Mouse (Mus musculus) left cerebral cortex, adult 9 months (tissue): ENCODE results near the gene Nudt4.

Experiments
- DNase-seq, 2 experiments: peaks; one replicate each; pipeline ENCODE4 v3.0.0; 2022; ENCODE audit warnings: low spot score in 2 of 2

Nudt4 gene

DNA sequence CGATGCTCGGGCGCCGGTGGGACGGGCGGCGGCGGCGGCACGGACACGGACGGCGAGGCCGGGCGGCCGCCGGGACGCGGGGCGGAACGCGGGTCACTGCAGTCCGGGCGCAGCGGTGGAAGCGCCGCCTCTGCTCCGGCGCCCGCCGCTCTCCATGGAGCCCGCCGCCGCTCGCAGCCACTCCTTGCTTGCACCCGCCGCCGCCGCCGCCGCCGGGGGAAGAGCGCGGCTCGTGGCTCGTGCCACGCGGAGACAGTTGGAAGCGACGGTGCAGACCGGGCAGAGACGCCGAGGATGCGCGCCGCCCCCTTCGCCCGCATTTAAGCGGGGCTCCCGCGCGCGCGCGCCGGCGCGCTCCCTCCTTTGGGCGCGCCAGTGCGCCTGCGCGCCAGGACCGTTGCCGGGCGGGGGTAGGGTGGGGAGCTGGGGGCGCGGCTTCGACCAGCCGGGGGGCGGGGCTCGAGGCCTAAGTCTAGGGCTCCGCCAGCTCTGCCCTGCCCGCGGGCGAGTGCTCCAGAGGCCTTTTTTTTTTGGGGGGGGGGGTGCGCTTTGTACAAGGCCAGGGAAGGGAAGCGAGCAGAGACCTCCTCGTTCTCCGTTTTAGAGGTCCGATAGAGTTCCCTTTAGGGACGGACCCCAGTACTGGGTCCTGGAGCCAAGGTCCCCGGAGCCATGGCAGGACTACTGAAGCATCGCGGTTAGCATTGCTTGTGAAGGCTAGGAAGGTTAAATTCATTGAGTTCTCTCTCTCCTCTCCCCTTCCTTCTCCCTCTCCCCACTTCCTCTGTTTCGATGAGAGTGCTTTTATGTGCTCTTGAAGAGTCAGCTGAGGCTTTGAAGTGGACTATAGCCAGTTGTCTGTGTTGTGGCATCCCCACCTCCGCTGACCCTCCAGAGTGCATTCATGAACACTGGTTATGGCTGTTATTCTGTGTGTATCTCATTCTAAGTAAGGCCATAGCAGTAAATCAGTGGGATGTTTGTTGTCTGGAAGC lies at the start of gene Nudt4:
Gene Nudt4 (minus strand): TSS at position 296 of the 995 bp plus-strand sequence.
- DNase-seq: peak; percentile 44 to 75

DNA sequence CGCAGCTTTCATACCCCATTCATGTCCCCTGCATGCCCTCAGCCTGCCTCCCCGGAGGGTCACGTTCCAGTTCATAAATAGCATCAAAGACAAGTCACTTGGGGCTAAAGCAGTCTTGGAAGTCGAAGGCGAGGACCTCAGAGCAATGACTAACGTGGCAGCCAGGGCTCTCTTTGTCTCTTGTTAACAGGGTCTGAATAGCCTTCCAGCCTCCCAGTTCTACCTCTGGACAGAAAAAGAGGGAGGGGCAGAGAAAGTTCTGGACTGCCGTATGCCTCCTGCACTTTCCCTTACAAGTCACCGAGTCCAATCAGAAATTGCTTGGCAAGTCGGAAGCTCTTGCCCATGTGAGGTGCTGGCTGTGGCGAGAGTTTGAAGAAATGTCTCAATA lies 47.4 kb upstream of the Nudt4 start:
- DNase-seq: no peak

DNA sequence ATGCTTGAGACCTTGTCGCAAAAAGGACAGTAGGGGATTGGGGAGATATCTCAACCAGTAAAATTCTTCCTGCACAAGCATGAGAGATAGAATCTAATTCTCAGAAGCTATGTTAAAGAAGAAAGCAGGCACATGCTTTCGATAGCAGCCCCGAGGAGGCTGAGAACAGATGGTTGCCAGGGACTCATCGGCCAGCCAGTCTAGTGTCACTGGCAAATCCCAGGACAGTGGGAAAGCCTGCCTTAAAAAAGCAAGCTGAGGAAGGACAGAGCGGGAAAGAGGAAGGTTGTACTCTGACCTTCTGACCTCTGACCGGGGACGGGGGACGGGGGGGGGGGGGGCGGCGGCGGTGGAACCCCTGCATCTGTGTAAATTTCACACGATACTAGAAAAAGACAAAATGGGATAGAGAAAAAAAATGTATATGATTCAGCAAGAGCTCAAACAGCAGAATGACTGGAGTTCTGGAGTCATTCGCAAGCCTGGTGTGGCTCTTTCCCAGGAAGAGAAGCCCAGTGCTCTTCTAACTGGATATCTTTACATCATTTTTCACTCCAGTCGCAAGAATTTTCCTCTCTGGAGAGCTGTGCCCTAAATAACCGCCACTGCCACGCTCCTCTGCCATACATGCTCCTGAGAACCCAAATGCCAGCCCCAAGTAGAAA lies 46.9 kb upstream of the Nudt4 start:
- no peak for DNase-seq

DNA sequence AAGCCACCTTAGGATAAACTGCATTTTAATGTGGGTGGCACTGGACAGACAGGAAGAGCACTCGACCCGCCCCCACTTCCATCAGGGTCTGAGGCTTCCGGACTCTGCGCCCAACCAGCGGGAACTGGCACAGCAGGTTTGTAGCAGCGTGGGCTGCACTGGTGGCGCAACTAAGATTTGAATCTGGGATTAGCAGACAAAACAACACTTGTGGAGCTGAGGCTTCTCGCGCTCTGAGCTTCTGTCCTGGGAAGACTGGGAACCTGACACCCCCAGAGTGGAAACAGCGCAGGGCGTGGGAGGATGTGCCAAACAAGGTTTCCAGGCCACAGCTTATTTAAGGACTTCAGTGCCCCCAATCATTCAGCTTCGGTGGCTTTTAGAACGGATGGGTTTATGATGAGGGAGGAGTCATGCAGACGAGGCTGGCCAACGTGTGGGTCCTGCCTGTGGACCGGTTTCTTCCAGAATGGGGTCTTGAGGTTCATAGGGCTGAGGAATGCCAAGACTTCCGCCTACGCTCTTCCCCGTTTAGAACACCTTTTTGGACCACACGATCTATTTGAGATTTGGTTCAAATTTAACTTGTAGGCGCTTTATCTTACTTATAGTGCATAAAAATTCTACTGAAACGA lies 41.1 kb upstream of the Nudt4 start:
- peak in 1 of 2 experiments; percentile 23 for DNase-seq

DNA sequence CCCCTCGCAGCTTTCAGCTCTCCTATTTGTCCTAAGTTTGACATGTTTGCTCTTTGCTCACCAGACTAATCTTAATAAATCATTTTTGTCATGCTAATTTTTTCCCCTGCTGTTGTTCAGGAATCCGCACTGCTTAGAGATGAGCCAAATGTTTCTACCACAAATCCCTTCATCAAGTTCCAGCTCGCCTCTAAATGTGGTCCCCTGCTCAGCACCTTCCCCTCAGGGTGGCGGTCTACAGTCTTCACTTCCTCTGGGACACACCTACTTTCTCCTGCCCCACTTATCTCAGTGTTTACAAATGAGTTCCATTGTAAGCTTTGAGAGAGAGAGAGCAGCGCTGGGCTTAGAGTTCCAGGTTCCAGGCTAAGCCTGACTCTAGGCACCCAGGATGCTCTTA lies 36.6 kb upstream of the Nudt4 start:
- no peak for DNase-seq

DNA sequence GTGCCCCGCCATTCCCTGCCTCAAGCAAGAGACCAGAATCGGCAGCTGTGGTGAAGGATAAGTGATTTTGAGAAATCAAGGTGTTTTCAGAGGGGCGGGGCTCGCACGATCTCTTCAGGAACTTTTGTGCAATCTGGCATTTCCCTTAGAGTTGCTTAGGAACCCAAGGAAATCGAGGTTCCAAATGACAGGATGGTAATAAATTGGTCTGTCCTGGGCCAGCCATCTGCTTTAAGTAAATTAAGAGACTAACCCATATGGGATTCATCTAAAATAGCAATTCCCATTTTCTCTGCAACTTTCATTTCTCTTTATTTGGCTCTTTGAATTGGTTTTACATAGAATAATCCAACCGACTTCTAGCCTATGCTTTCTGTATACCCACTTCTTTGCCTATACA lies 35.8 kb upstream of the Nudt4 start:
- peak in 1 of 2 experiments; percentile 32 for DNase-seq

DNA sequence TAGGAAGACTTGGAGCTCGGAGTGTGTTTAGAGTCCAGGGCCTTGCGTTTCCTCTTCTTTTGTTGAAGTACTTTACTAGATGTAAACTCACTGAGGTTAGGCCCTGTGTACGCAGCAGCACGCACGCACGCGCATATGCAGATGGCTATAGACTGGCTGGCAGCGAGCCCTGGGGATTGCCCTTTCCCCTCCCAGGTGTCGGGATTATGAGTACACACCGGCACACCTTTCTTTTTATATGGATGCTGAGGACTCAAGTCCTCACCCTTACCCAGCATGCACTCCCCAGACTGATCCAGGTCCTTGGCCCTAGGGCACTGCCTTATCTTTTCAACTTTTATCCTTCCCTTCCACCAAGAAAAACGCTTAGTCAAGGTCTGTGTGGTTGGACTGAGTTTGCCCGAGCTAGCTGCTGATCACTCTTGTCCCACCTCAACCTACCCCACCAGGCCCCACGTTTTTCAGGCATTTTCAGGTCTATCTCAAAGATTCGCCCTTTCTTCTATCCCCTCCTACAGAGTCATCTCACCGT lies 34.2 kb upstream of the Nudt4 start:
- no peak for DNase-seq

DNA sequence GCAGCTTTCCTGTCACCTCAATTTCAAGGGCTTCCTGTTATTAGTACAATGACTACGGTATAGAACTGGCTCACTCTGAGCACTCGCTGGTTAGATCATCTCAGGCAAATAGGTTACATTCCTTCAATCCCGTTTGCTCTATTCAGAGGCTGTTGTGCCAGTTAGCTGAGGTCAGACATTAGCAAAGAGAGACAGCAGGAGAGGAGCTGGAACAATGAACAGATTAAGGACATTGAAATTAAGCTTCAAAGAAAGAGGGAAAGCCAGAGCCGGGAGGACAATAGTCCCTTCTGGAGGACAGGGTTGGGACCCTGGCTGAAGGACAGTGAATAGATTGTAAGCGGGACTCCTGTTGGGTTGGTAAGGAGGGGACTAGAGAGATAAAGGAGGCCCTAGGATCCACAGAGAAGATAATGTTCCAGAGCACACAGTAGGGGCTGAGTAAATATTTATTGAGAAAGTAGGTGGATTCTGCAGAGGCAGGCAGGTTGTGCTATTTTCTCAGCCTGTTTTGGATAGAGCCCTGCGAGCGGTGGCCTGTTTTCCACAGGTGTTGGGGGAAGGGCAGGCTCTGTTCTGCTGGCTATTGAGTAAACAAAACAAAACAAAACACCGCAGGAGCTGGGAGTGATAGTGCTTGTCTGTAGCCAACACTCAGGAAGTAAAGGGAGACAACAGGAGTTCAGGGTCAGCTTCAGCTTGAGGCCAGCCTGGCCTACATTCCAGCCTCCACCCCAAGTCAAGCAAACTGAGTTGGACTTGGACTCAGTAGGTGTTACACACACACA lies 32.1 kb upstream of the Nudt4 start:
- no peak for DNase-seq

DNA sequence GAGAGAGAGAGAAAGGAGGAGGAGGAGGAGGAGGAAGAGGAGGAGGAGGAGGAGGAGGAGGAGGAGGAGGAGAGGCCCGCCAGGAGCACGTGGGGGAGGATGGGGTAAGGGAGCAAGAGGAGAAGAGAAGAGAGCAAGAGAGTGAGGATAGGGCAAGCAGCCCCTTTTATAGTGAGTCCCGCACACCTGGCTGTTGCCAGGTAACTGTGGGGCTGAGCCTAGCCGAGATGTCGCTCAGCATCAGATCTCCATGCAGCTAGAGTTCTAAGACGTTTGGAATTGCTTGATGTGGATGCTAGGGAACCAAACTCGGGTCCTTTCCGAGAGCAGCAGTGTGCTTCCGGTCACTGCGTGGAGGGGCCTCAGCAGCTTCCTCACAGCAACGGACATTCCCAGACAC lies 30.5 kb upstream of the Nudt4 start:
- DNase-seq: no peak

DNA sequence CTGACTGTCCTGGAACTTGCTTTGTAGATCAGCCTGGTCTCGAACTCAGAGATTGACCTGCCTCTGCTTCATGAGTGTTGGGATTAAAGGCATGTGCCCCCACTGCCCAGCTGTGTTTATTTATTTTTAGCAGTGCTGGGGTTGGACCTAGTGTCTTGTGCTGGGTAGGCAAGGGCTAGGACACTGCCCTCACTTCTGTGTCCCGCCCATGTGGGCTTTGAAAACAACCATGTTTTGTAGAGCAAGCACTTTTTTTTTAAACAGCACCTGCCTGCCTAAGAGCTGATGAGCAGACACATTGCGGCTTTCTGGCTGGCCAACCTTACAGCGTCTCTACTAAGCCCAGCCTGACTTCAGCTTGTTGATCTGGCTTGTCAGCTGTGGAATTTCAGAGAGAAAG lies 27.3 kb upstream of the Nudt4 start:
- DNase-seq: no peak

DNA sequence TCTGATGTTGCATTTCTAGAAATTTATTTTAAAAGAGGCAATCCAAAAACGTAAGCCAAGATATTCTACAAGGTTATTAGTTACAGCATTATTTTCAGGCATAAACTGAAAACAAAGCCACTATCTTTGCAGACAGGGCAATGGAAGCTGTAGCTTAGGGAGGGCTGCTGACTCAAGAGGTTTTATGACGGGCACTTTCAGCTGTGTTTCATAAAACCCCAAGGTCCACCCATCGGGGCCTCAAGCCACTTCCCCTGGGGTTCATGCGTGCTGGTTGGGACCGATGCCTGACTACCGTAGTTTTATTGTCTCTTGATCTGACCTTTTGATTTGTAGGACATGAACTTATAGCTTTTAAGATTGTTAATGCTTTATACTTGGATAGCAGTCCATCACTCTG lies 26.2 kb upstream of the Nudt4 start:
- DNase-seq: no peak

DNA sequence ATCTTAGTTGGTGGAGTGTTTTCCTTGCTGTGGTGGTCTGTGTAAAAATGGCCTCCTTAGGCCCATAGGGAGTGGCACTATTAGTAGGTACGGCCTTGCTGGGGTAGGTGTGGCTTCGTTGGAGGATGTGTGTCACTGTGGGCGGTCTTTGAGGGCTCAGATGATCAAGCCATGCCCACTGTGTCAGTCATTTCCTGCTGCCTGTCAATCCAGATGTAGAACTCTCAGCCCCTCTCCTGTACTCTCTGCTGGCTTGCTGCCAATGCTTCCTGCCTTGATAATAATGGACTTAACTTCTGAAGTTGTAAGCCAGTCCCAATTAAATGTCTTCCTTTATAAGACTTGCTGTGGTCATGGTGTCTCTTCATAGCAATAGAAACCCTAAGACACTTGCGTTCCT lies 25.2 kb upstream of the Nudt4 start:
- DNase-seq: no peak

DNA sequence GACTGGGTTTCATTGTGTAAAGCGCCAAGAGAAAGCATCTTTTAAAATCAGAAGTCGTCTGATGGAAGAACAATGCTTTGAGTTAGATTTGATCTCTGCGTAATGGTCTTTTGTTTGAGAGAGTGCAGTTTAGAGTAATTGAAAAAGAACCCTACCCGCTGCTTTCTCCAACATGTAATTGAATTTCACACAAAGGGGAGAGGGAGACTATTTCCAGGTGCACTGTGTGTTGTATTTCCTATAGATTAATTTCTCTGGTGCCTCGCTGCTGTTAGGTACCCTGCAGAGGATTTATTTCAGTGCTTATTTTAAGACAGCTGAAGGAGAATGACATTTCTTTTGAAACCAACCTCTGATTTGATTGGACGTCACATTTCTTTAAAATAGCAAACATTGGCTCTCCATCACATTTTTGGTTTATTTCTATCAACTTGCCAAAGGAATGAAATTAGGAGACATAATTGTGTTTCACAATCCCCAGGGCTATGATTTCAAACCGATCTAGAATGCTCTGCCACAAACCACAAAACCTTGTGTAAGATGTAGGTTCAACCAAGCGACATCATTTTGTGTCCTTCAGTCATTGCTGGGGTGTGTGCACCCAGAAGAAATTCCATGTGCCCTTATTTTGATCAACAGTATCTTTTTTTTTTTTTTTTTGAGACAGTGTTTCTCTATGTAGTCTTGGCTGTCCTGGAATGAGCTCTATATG lies 23.7 kb upstream of the Nudt4 start:
- DNase-seq: no peak

DNA sequence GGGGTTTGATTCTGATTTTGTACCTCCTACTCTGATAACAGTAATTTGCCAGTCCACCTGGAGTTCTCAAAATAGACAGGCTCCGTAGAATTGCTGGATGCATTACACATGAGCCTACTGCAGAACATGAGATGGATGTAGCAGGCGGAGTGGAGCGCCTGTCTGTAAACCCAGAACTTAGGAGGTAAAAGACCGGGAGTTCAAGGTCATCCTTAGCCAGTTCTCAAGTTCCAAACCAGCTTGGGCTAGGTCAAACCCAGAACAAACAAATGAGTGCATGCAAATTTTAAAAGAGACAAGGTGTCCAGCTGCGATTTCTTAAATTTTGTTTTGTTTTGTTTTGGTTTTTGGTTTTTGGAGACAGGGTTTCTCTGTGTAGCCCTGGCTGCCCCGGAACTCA lies 21.6 kb upstream of the Nudt4 start:
- no peak for DNase-seq

DNA sequence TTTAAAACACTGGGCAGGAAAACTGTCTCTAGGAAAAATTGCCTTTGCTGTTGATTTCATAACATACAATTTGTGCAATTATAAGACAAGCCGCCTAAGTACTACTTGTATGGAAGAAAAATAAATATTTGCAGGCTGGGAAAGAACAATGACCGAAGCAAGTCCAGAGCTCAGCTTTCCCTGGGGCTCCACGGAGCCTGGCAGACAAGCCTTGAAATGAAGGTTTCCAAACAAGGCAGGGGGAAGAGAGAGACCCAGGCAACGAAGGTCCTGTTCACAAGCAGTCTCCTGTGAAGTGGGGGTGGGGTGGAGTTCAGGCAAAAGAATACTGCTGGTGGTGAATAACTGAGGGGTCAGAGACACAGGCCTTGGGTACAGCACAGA lies 13.6 kb upstream of the Nudt4 start:
- no peak for DNase-seq

DNA sequence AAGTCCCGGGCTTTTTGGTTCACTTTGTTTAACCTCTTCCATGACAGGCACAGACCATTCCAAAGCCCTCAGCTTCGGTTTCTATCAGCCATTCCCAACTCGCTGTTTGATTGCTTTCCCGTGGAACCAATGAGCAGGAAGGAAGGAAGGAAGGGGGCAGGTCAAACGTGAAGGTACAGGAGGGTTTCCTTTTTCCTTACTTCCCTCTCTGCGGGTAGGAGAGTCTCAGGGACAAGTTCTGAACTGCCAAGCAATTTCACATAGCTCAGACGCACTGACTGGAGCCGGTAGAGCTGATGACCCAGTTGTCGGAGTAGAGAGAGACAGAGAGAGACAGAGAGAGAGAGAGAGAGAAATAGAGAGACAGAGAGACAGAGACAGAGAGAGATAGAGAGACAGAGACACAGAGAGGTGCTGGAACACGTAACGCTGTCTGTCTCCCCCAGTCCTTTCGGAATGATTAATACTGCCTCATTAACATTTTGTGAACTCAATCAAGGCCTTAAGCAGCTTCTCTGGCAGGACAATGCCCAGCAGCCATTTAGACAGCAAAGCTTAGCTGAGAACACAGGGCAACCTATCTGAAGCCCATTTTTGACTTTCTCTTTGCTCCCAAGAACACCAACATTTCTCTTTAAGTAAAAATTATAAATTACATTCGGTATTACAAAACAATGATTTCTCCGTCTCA lies 13.1 kb upstream of the Nudt4 start:
- DNase-seq: no peak

DNA sequence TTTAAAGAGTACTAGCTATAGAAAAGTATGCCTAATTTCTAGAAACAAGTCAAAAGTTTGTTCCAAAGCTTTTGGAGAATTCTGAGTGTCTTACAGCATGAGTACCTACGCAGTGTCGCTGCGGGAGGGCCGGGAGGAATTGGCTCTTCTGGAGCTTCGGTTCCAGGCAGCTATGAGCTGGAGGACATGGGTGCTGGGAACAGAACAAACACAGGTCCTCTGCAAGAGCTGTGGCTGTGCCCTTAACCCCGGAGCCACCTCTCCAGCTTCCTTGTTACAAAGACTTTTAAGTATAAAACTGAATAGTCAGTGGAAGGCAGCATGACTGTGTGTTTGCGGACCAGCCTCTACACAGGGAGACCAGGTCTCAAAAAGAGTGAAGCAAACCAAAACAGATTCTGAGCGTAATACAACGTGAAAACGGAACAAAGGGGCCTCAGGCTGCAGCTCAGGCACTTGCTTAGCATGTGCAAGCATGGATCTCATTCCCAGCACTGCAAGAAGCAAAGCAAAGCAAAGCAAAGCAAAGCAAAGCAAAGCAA lies 12.0 kb upstream of the Nudt4 start:
- DNase-seq: no peak

DNA sequence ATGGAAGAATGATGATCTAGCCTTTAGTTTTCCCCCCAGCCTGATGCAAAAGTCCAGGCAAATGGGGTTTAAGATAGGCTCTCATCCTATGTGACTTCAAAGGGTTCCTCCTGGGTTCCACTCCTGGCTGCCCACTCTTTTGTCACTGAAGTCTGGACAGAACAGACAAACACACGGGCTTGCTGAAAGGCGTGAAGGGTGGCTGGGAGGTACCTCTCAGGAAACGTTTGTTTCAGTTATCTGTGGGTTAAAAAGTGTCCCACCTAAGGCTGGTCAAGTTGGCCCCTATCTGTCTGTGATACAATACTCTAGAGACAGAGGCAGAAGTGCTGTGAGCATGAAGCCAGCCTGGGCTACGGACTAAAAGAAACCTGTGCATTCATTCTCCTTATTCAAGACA lies 11.0 kb upstream of the Nudt4 start:
- DNase-seq: no peak

DNA sequence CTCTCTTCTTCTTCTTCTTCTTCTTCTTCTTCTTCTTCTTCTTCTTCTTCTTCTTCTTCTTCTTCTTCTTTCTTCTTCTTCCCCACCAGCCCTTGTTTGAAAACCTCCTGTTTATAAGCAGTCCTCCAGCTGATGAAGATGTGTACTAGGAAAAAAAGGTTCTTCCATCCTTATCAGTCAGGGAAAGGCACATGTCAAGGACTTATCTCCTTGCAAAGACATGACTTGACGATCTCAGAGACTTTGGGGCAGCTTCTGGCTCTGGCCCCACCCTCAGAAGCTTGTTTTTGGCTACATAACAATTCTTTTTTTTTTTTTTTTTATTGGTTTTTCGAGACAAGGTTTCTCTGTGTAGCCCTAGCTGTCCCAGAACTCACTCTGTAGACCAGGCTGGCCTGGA lies 5.5 kb upstream of the Nudt4 start:
- no peak for DNase-seq

DNA sequence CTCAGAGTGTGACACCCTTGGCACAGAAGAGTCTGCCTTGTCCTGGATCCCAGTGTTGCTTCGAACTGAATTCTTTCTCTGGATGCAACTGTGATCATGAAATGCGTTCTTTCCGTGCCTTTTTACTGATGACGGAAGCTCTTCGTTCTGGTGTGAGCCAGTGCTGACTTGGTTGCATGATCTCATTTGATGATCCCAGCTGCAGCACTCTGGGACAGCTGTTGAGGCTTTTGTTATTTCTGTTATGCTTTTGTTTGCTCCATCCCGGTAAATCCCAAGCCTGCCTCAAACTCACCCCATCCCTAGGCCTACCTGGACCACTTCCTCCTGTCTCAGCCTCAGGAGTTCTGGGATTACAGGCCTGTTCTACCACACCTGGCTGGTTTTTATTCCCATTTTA lies 4.1 kb upstream of the Nudt4 start:
- DNase-seq: no peak
